Mouse (Mus musculus): ENCODE measurements at regions not wholly inside any gene's neighbourhood (a gene's known extent, or its start where the extent isn't known, plus 50 kb on each side); places are given as distances from the start of the nearest gene placed in this dataset.

GRCm38 (mm10) chr5:111555312-111555957 is 138.3 kb downstream of the Mn1 start:
- peak overlapping the region; percentile 4; the same call in 1 of the 2 replicates for H3K4me2 ChIP-seq (ENCODE audit: low read length)
- H3K4me3 ChIP-seq (replicated peaks; ENCODE audit: low read depth, low read length) = no peak overlapping the region
- H3K36me3 ChIP-seq (ENCODE audit: control insufficient read depth, insufficient read depth, low read length) = no peaks in the 10 kb centered on the region
- H3K27ac ChIP-seq (replicated peaks; ENCODE audit: low read depth, low read length) = peak overlapping the region; percentile 73
- H3K9me3 ChIP-seq (ENCODE audit: control insufficient read depth, low read length) = no peaks in the 10 kb centered on the region
- peaks cover 18% of the 10 kb centered on the region for H3K4me1 ChIP-seq (ENCODE audit: control insufficient read depth, insufficient read depth, low read length)
- 2% methylated on average over 5 of the region's 5 CpGs for WGBS
- peak; percentile 41; the same call in 1 of the 2 replicates for ATAC-seq (ENCODE audit: low FRiP score, low TSS enrichment)
- no peak for DNase-seq
- H3K27me3 ChIP-seq (ENCODE audit: control insufficient read depth, insufficient read depth, low read length) = no peaks in the 10 kb centered on the region
- H3K9ac ChIP-seq (replicated peaks; ENCODE audit: low read length) = peak overlapping the region; percentile 34; the same call in 1 of the 2 replicates

GRCm38 (mm10) chr5:111555981-111556380 is 138.8 kb downstream of the Mn1 start:
- Histone ChIP-seq H3K27me3 (ENCODE audit: control insufficient read depth, insufficient read depth, low read length) (no peaks in the 10 kb centered on the region), H3K27ac (replicated peaks; ENCODE audit: low read depth, low read length) (peak overlapping the region; percentile 73), H3K36me3 (ENCODE audit: control insufficient read depth, insufficient read depth, low read length) (no peaks in the 10 kb centered on the region), H3K4me3 (replicated peaks; ENCODE audit: low read depth, low read length) (no peak overlapping the region), H3K4me2 (ENCODE audit: low read length) (no peak overlapping the region), H3K4me1 (ENCODE audit: control insufficient read depth, insufficient read depth, low read length) (peaks cover 18% of the 10 kb centered on the region), H3K9me3 (ENCODE audit: control insufficient read depth, low read length) (no peaks in the 10 kb centered on the region), H3K9ac (replicated peaks; ENCODE audit: low read length) (no peak overlapping the region)
- DNase-seq = no peak
- no peak for ATAC-seq (ENCODE audit: low FRiP score, low TSS enrichment)
- WGBS = 54% methylated on average over 7 of the region's 7 CpGs

- DNase-seq (no peak), ATAC-seq (ENCODE audit: low FRiP score, low TSS enrichment) (no peak)
- WGBS = 53% methylated on average over 8 of the region's 9 CpGs
- Histone ChIP-seq H3K27me3 (ENCODE audit: control insufficient read depth, insufficient read depth, low read length) (0 out of 2 replicates have a peak, but pooled peaks cover 3% of the 10 kb centered on the region), H3K4me3 (replicated peaks; ENCODE audit: low read depth, low read length) (no peak overlapping the region), H3K27ac (replicated peaks; ENCODE audit: low read depth, low read length) (no peak overlapping the region), H3K36me3 (ENCODE audit: control insufficient read depth, insufficient read depth, low read length) (no peaks in the 10 kb centered on the region), H3K4me2 (ENCODE audit: low read length) (no peak overlapping the region), H3K9ac (replicated peaks; ENCODE audit: low read length) (no peak overlapping the region), H3K9me3 (ENCODE audit: control insufficient read depth, low read length) (no peaks in the 10 kb centered on the region), H3K4me1 (ENCODE audit: control insufficient read depth, insufficient read depth, low read length) (peaks cover 7% of the 10 kb centered on the region; the same call in 1 of the 2 replicates)
Observed at GRCm38 (mm10) chr5:111560432-111560831, 143.3 kb downstream of the Mn1 start.

- Histone ChIP-seq H3K9me3 (ENCODE audit: control insufficient read depth, low read length) (no peaks in the 10 kb centered on the region), H3K4me2 (ENCODE audit: low read length) (no peak overlapping the region), H3K27ac (replicated peaks; ENCODE audit: low read depth, low read length) (no peak overlapping the region), H3K27me3 (ENCODE audit: control insufficient read depth, insufficient read depth, low read length) (0 out of 2 replicates have a peak, but pooled peaks cover 3% of the 10 kb centered on the region), H3K36me3 (ENCODE audit: control insufficient read depth, insufficient read depth, low read length) (no peaks in the 10 kb centered on the region), H3K9ac (replicated peaks; ENCODE audit: low read length) (no peak overlapping the region), H3K4me3 (replicated peaks; ENCODE audit: low read depth, low read length) (no peak overlapping the region), H3K4me1 (ENCODE audit: control insufficient read depth, insufficient read depth, low read length) (no peaks in the 10 kb centered on the region)
- no peak for DNase-seq
- ATAC-seq (ENCODE audit: low FRiP score, low TSS enrichment) = no peak
- 93% methylated on average over 10 of the region's 10 CpGs for WGBS
Observed at GRCm38 (mm10) chr5:111561301-111561700, 144.1 kb downstream of the Mn1 start.

GRCm38 (mm10) chr5:111570826-111571225 is 153.7 kb downstream of the Mn1 start:
- Histone ChIP-seq H3K36me3 (ENCODE audit: control insufficient read depth, insufficient read depth, low read length) (no peaks in the 10 kb centered on the region), H3K27ac (replicated peaks; ENCODE audit: low read depth, low read length) (no peak overlapping the region), H3K27me3 (ENCODE audit: control insufficient read depth, insufficient read depth, low read length) (no peaks in the 10 kb centered on the region), H3K4me2 (ENCODE audit: low read length) (no peak overlapping the region), H3K9me3 (ENCODE audit: control insufficient read depth, low read length) (no peaks in the 10 kb centered on the region), H3K4me3 (replicated peaks; ENCODE audit: low read depth, low read length) (no peak overlapping the region), H3K4me1 (ENCODE audit: control insufficient read depth, insufficient read depth, low read length) (peaks cover 13% of the 10 kb centered on the region), H3K9ac (replicated peaks; ENCODE audit: low read length) (no peak overlapping the region)
- WGBS = 34% methylated on average over 10 of the region's 10 CpGs
- DNase-seq (no peak), ATAC-seq (ENCODE audit: low FRiP score, low TSS enrichment) (no peak)

GRCm38 (mm10) chr5:111573265-111573873 is 156.2 kb downstream of the Mn1 start:
- no peak for DNase-seq
- Histone ChIP-seq H3K36me3 (ENCODE audit: control insufficient read depth, insufficient read depth, low read length) (no peaks in the 10 kb centered on the region), H3K9me3 (ENCODE audit: control insufficient read depth, low read length) (no peaks in the 10 kb centered on the region), H3K4me1 (ENCODE audit: control insufficient read depth, insufficient read depth, low read length) (peaks cover 28% of the 10 kb centered on the region), H3K4me2 (ENCODE audit: low read length) (no peak overlapping the region), H3K4me3 (replicated peaks; ENCODE audit: low read depth, low read length) (no peak overlapping the region), H3K27me3 (ENCODE audit: control insufficient read depth, insufficient read depth, low read length) (no peaks in the 10 kb centered on the region), H3K9ac (replicated peaks; ENCODE audit: low read length) (no peak overlapping the region), H3K27ac (replicated peaks; ENCODE audit: low read depth, low read length) (no peak overlapping the region)
- ATAC-seq (ENCODE audit: low FRiP score, low TSS enrichment) = peak; percentile 49; the same call in 1 of the 2 replicates
- 20% methylated on average over 13 of the region's 13 CpGs for WGBS

GRCm38 (mm10) chr5:111574219-111574840 is 157.2 kb downstream of the Mn1 start:
- Histone ChIP-seq H3K9me3 (ENCODE audit: control insufficient read depth, low read length) (no peaks in the 10 kb centered on the region), H3K27me3 (ENCODE audit: control insufficient read depth, insufficient read depth, low read length) (no peaks in the 10 kb centered on the region), H3K4me1 (ENCODE audit: control insufficient read depth, insufficient read depth, low read length) (peaks cover 38% of the 10 kb centered on the region), H3K4me2 (ENCODE audit: low read length) (no peak overlapping the region), H3K9ac (replicated peaks; ENCODE audit: low read length) (no peak overlapping the region), H3K4me3 (replicated peaks; ENCODE audit: low read depth, low read length) (no peak overlapping the region), H3K36me3 (ENCODE audit: control insufficient read depth, insufficient read depth, low read length) (no peaks in the 10 kb centered on the region), H3K27ac (replicated peaks; ENCODE audit: low read depth, low read length) (no peak overlapping the region)
- 20% methylated on average over 8 of the region's 8 CpGs for WGBS
- DNase-seq = no peak
- no peak for ATAC-seq (ENCODE audit: low FRiP score, low TSS enrichment)

- no peak for ATAC-seq (ENCODE audit: low FRiP score, low TSS enrichment)
- Histone ChIP-seq H3K27me3 (ENCODE audit: control insufficient read depth, insufficient read depth, low read length) (no peaks in the 10 kb centered on the region), H3K36me3 (ENCODE audit: control insufficient read depth, insufficient read depth, low read length) (no peaks in the 10 kb centered on the region), H3K4me2 (ENCODE audit: low read length) (no peak overlapping the region), H3K27ac (replicated peaks; ENCODE audit: low read depth, low read length) (no peak overlapping the region), H3K9me3 (ENCODE audit: control insufficient read depth, low read length) (no peaks in the 10 kb centered on the region), H3K4me3 (replicated peaks; ENCODE audit: low read depth, low read length) (no peak overlapping the region), H3K9ac (replicated peaks; ENCODE audit: low read length) (no peak overlapping the region), H3K4me1 (ENCODE audit: control insufficient read depth, insufficient read depth, low read length) (peaks cover 42% of the 10 kb centered on the region)
- WGBS = 89% methylated on average over 5 of the region's 5 CpGs
- no peak for DNase-seq
Observed at GRCm38 (mm10) chr5:111575376-111575775, 158.2 kb downstream of the Mn1 start.
